Mouse (Mus musculus): ENCODE results near the gene Lmna. TPM values are rescaled to one million over a fixed set of nuclear protein-coding genes. Genes with fewer than 3 reads are reported as not detected.

Gene Lmna
- polyA plus RNA-seq, 1 experiment from 2014 or later = 55.7 TPM

- no peak for ATAC-seq (ENCODE audit: low FRiP score, low TSS enrichment)
- no peaks in the 10 kb centered on the region for H3K9me3 ChIP-seq (ENCODE audit: control insufficient read depth, low read length)
- H3K27ac ChIP-seq (ENCODE audit: low read depth, low read length) = peak overlapping the region; percentile 96; the same call in 1 of the 2 replicates
- H3K9ac ChIP-seq (ENCODE audit: low read depth, low read length) = peak overlapping the region; percentile 99
- peak overlapping the region; percentile 93 for H3K4me3 ChIP-seq (ENCODE audit: low read length)
- peak overlapping the region; percentile 94 for H3K4me2 ChIP-seq (replicated peaks; ENCODE audit: low read depth, low read length)
- peaks cover 68% of the 10 kb centered on the region for H3K4me1 ChIP-seq (ENCODE audit: control insufficient read depth, insufficient read depth, low read length)
- H3K27me3 ChIP-seq (ENCODE audit: control insufficient read depth, insufficient read depth, low read length) = no peaks in the 10 kb centered on the region
- WGBS = 0% methylated on average over 5 of the region's 5 CpGs
- peaks cover 30% of the 10 kb centered on the region for H3K36me3 ChIP-seq (ENCODE audit: control insufficient read depth, insufficient read depth, low read length)
These were observed 23.9 kb upstream of the Lmna start for GRCm38 (mm10) chr3:88533706-88534105.

- WGBS = under 1% methylated on average over 36 of the region's 40 CpGs
- Histone ChIP-seq H3K4me1 (ENCODE audit: control insufficient read depth, insufficient read depth, low read length) (peaks cover 69% of the 10 kb centered on the region), H3K9me3 (ENCODE audit: control insufficient read depth, low read length) (no peaks in the 10 kb centered on the region), H3K9ac (ENCODE audit: low read depth, low read length) (peak overlapping the region; percentile 99), H3K27ac (ENCODE audit: low read depth, low read length) (peak overlapping the region; percentile 96), H3K36me3 (ENCODE audit: control insufficient read depth, insufficient read depth, low read length) (peaks cover 22% of the 10 kb centered on the region), H3K27me3 (ENCODE audit: control insufficient read depth, insufficient read depth, low read length) (no peaks in the 10 kb centered on the region), H3K4me2 (replicated peaks; ENCODE audit: low read depth, low read length) (peak overlapping the region; percentile 94), H3K4me3 (ENCODE audit: low read length) (peak overlapping the region; percentile 93)
- ATAC-seq (ENCODE audit: low FRiP score, low TSS enrichment) = peak; percentile 16
These were observed 23.1 kb upstream of the Lmna start for GRCm38 (mm10) chr3:88532689-88533511.

- ATAC-seq (ENCODE audit: low FRiP score, low TSS enrichment) = no peak
These were observed 22.5 kb upstream of the Lmna start, which contains the start of gene Mex3a for GRCm38 (mm10) chr3:88532299-88532674. TSS of gene Mex3a (plus strand) at chr3:88532395.

GRCm38 (mm10) chr3:88531348-88532298 lies 21.9 kb upstream of the Lmna start:
- no peaks in the 10 kb centered on the region for H3K27me3 ChIP-seq (ENCODE audit: control insufficient read depth, insufficient read depth, low read length)
- H3K9me3 ChIP-seq (ENCODE audit: control insufficient read depth, low read length) = no peaks in the 10 kb centered on the region
- H3K27ac ChIP-seq (ENCODE audit: low read depth, low read length) = peak overlapping the region; percentile 96
- ATAC-seq (ENCODE audit: low FRiP score, low TSS enrichment) = peak; percentile 84
- H3K9ac ChIP-seq (ENCODE audit: low read depth, low read length) = peak overlapping the region; percentile 99
- peaks cover 9% of the 10 kb centered on the region for H3K36me3 ChIP-seq (ENCODE audit: control insufficient read depth, insufficient read depth, low read length)
- peak overlapping the region; percentile 94 for H3K4me2 ChIP-seq (replicated peaks; ENCODE audit: low read depth, low read length)
- peak overlapping the region; percentile 93 for H3K4me3 ChIP-seq (ENCODE audit: low read length)
- WGBS = under 1% methylated on average over 63 of the region's 63 CpGs
- peaks cover 66% of the 10 kb centered on the region for H3K4me1 ChIP-seq (ENCODE audit: control insufficient read depth, insufficient read depth, low read length)

More at GRCm38 (mm10) chr3:88532299-88532674, 22.5 kb upstream of the Lmna start, which contains the start of gene Mex3a:
- Histone ChIP-seq H3K9ac (ENCODE audit: low read depth, low read length) (peak within 1 kb of the TSS; percentile 99), H3K27ac (ENCODE audit: low read depth, low read length) (peak within 1 kb of the TSS; percentile 96), H3K4me1 (ENCODE audit: control insufficient read depth, insufficient read depth, low read length) (peaks cover 69% of the 10 kb centered on the region), H3K4me2 (replicated peaks; ENCODE audit: low read depth, low read length) (peak within 1 kb of the TSS; percentile 94), H3K27me3 (ENCODE audit: control insufficient read depth, insufficient read depth, low read length) (no peaks in the 10 kb centered on the region), H3K36me3 (ENCODE audit: control insufficient read depth, insufficient read depth, low read length) (peaks cover 16% of the 10 kb centered on the region), H3K4me3 (ENCODE audit: low read length) (peak within 1 kb of the TSS; percentile 93), H3K9me3 (ENCODE audit: control insufficient read depth, low read length) (no peaks in the 10 kb centered on the region)
- WGBS = under 1% methylated on average over 11 of the region's 31 CpGs

- Histone ChIP-seq H3K27ac (ENCODE audit: low read depth, low read length) (peak overlapping the region; percentile 96; the same call in 1 of the 2 replicates), H3K9ac (ENCODE audit: low read depth, low read length) (peak overlapping the region; percentile 99), H3K9me3 (ENCODE audit: control insufficient read depth, low read length) (no peaks in the 10 kb centered on the region), H3K27me3 (ENCODE audit: control insufficient read depth, insufficient read depth, low read length) (no peaks in the 10 kb centered on the region), H3K4me3 (ENCODE audit: low read length) (peak overlapping the region; percentile 93), H3K4me1 (ENCODE audit: control insufficient read depth, insufficient read depth, low read length) (peaks cover 59% of the 10 kb centered on the region), H3K4me2 (replicated peaks; ENCODE audit: low read depth, low read length) (peak overlapping the region; percentile 94), H3K36me3 (ENCODE audit: control insufficient read depth, insufficient read depth, low read length) (no peaks in the 10 kb centered on the region)
- 10% methylated on average over 11 of the region's 11 CpGs for WGBS
- no peak for ATAC-seq (ENCODE audit: low FRiP score, low TSS enrichment)
These were observed 20.5 kb upstream of the Lmna start for GRCm38 (mm10) chr3:88530082-88530864.

GRCm38 (mm10) chr3:88529204-88530000 lies 19.6 kb upstream of the Lmna start:
- Histone ChIP-seq H3K4me3 (ENCODE audit: low read length) (peak overlapping the region; percentile 93), H3K4me2 (replicated peaks; ENCODE audit: low read depth, low read length) (peak overlapping the region; percentile 94), H3K9ac (ENCODE audit: low read depth, low read length) (peak overlapping the region; percentile 99), H3K9me3 (ENCODE audit: control insufficient read depth, low read length) (no peaks in the 10 kb centered on the region), H3K27me3 (ENCODE audit: control insufficient read depth, insufficient read depth, low read length) (no peaks in the 10 kb centered on the region), H3K27ac (ENCODE audit: low read depth, low read length) (peak overlapping the region; percentile 96), H3K4me1 (ENCODE audit: control insufficient read depth, insufficient read depth, low read length) (peaks cover 50% of the 10 kb centered on the region), H3K36me3 (ENCODE audit: control insufficient read depth, insufficient read depth, low read length) (0 out of 2 replicates have a peak, but pooled peaks cover 5% of the 10 kb centered on the region)
- WGBS = 25% methylated on average over 7 of the region's 7 CpGs
- no peak for ATAC-seq (ENCODE audit: low FRiP score, low TSS enrichment)

- Histone ChIP-seq H3K9ac (ENCODE audit: low read depth, low read length) (no peak overlapping the region), H3K9me3 (ENCODE audit: control insufficient read depth, low read length) (no peaks in the 10 kb centered on the region), H3K4me1 (ENCODE audit: control insufficient read depth, insufficient read depth, low read length) (peaks cover 44% of the 10 kb centered on the region), H3K27me3 (ENCODE audit: control insufficient read depth, insufficient read depth, low read length) (no peaks in the 10 kb centered on the region), H3K4me2 (replicated peaks; ENCODE audit: low read depth, low read length) (no peak overlapping the region), H3K36me3 (ENCODE audit: control insufficient read depth, insufficient read depth, low read length) (0 out of 2 replicates have a peak, but pooled peaks cover 5% of the 10 kb centered on the region), H3K4me3 (ENCODE audit: low read length) (no peak overlapping the region), H3K27ac (ENCODE audit: low read depth, low read length) (no peak overlapping the region)
- ATAC-seq (ENCODE audit: low FRiP score, low TSS enrichment) = no peak
- 72% methylated on average over 11 of the region's 11 CpGs for WGBS
These were observed 18.9 kb upstream of the Lmna start for GRCm38 (mm10) chr3:88528646-88529045.
